Mouse (Mus musculus) liver, adult 2 months (tissue): Measurements from ENCODE around the gene Fasn.
A peak's percentile ranks its signal among the peaks of the same experiment; 100 is the strongest.

Experiments used
- CTCF ChIP-seq: fragments of 200-500 bp; IDR thresholded peaks from 2 replicates; pipeline ENCODE4 v1.5.1; 2011; ENCODE audit warnings: low read depth, low read length, control low read depth
- POLR2A ChIP-seq: fragments of 200-500 bp; IDR thresholded peaks from 2 replicates; pipeline ENCODE4 v1.6.1; 2011; ENCODE audit warnings: low read length, control low read depth; ENCODE audit not compliant: insufficient read depth; ENCODE audit errors: extremely low read depth

- TF ChIP-seq CTCF = no peak
- TF ChIP-seq POLR2A = 0 out of 2 replicates have a peak, but pooled peaks have one; percentile 28
Measured at GRCm38 (mm10) chr11:120830686-120831085, 6.3 kb upstream of the Fasn start.
